Mouse (Mus musculus): Measurements from ENCODE around the gene Zfp385a. TPM values are rescaled to one million over a fixed set of nuclear protein-coding genes. Genes with fewer than 3 reads are reported as not detected.

The Zfp385a gene
- total and polyA plus RNA-seq, 3 experiments: 4.4 to 54.0 TPM; not detected in 1

GRCm38 (mm10) chr15:103308876-103309580 lies 30.9 kb downstream of the Zfp385a start:
- H3K9ac ChIP-seq (ENCODE audit: control insufficient read depth, low read depth, low read length, poor library complexity, severe bottlenecking): no peak overlapping the region
- H3K27me3 ChIP-seq (ENCODE audit: control insufficient read depth in 1 of 2, insufficient read depth in 2 of 2, low read length in 2 of 2): no peaks in the 10 kb centered on the region
- no peaks in the 10 kb centered on the region for H3K9me3 ChIP-seq (replicated peaks; ENCODE audit: insufficient read depth, low read length)
- no peak overlapping the region for H3K27ac ChIP-seq (ENCODE audit: control insufficient read depth, low read depth, low read length)
- no peak for DNase-seq (ENCODE audit: low read depth, low spot score)
- TF ChIP-seq TBP (IDR thresholded peaks at IDR 0.05; ENCODE audit: low read depth, low read length) (no peak), RCOR1 (IDR thresholded peaks at IDR 0.05; ENCODE audit: low read depth, low read length) (no peak), SMC3 (IDR thresholded peaks at IDR 0.05; ENCODE audit: low read depth, low read length) (no peak), MXI1 (IDR thresholded peaks at IDR 0.05; ENCODE audit: low read depth, low read length) (no peak)
- H3K4me1 ChIP-seq (ENCODE audit: control insufficient read depth in 1 of 2, insufficient read depth in 2 of 2, low read length in 2 of 2): peaks cover 0 to 3% of the 10 kb centered on the region in 2 experiments; a peak in 2 of 4 replicates
- H3K4me3 ChIP-seq (ENCODE audit: control insufficient read depth in 1 of 2, insufficient read depth in 1 of 2, low read depth in 2 of 2, low read length in 2 of 2): no peak overlapping the region
- H3K79me2 ChIP-seq (ENCODE audit: control insufficient read depth, insufficient read depth, low read length, poor library complexity): no peaks in the 10 kb centered on the region
- H3K36me3 ChIP-seq (ENCODE audit: control insufficient read depth in 1 of 2, insufficient read depth in 2 of 2, low read length in 2 of 2): peaks cover 0 to 3% of the 10 kb centered on the region in 2 experiments; a peak in 2 of 4 replicates

GRCm38 (mm10) chr15:103308056-103308875 lies 31.6 kb downstream of the Zfp385a start:
- H3K9ac ChIP-seq (ENCODE audit: control insufficient read depth, low read depth, low read length, poor library complexity, severe bottlenecking): no peak overlapping the region
- H3K36me3 ChIP-seq (ENCODE audit: control insufficient read depth in 1 of 2, insufficient read depth in 2 of 2, low read length in 2 of 2): peaks cover 0 to 3% of the 10 kb centered on the region in 2 experiments; a peak in 2 of 4 replicates
- no peak overlapping the region for H3K27ac ChIP-seq (ENCODE audit: control insufficient read depth, low read depth, low read length)
- H3K9me3 ChIP-seq (replicated peaks; ENCODE audit: insufficient read depth, low read length): no peaks in the 10 kb centered on the region
- no peak for DNase-seq (ENCODE audit: low read depth, low spot score)
- no peak for TF ChIP-seq UBTF (IDR thresholded peaks at IDR 0.05; ENCODE audit: borderline replicate concordance, insufficient read depth, low read depth, low read length)
- no peak overlapping the region for H3K4me3 ChIP-seq (ENCODE audit: control insufficient read depth in 1 of 2, insufficient read depth in 1 of 2, low read depth in 2 of 2, low read length in 2 of 2)
- peaks cover 0 to 3% of the 10 kb centered on the region in 2 experiments; a peak in 2 of 4 replicates for H3K4me1 ChIP-seq (ENCODE audit: control insufficient read depth in 1 of 2, insufficient read depth in 2 of 2, low read length in 2 of 2)
- H3K27me3 ChIP-seq (ENCODE audit: control insufficient read depth in 1 of 2, insufficient read depth in 2 of 2, low read length in 2 of 2): no peaks in the 10 kb centered on the region
- H3K79me2 ChIP-seq (ENCODE audit: control insufficient read depth, insufficient read depth, low read length, poor library complexity): no peaks in the 10 kb centered on the region

DNA sequence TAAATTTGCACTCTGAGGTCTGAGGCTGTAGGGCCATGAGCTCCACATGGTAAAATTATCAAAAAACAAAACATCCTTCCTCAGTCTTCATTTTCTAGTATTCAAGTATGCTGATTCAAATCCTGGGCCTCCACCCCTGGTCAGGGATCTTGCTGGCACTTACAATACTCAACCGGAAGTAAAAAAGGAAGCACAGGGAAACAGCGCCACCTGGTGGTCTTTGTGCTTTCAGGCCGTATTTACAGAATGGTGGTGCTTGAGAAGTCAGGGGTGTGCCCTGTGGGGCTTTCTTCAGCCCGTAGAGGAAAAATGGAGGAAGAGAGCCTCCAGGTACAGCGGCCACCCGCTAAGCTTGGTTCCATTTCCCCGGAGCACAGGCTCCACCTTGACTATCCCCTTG lies 32.8 kb downstream of the Zfp385a start:
- Histone ChIP-seq H3K9me3 (replicated peaks; ENCODE audit: insufficient read depth, low read length) (no peaks in the 10 kb centered on the region), H3K27me3 (ENCODE audit: control insufficient read depth in 1 of 2, insufficient read depth in 2 of 2, low read length in 2 of 2) (no peaks in the 10 kb centered on the region), H3K79me2 (ENCODE audit: control insufficient read depth, insufficient read depth, low read length, poor library complexity) (no peaks in the 10 kb centered on the region), H3K36me3 (ENCODE audit: control insufficient read depth in 1 of 2, insufficient read depth in 2 of 2, low read length in 2 of 2) (peaks cover 0 to 3% of the 10 kb centered on the region in 2 experiments; a peak in 2 of 4 replicates), H3K27ac (ENCODE audit: control insufficient read depth, low read depth, low read length) (no peak overlapping the region), H3K4me3 (ENCODE audit: control insufficient read depth in 1 of 2, insufficient read depth in 1 of 2, low read depth in 2 of 2, low read length in 2 of 2) (peak overlapping the region; percentile 7 to 33; a peak in 2 of 4 replicates), H3K4me1 (ENCODE audit: control insufficient read depth in 1 of 2, insufficient read depth in 2 of 2, low read length in 2 of 2) (peaks cover 0 to 3% of the 10 kb centered on the region in 2 experiments; a peak in 2 of 4 replicates), H3K9ac (ENCODE audit: control insufficient read depth, low read depth, low read length, poor library complexity, severe bottlenecking) (peak overlapping the region; percentile 40)
- peak; percentile 89 for TF ChIP-seq SMC3 (IDR thresholded peaks at IDR 0.05; ENCODE audit: low read depth, low read length)
- peak; percentile 56 to 91 (median 72) for TF ChIP-seq CTCF (IDR thresholded peaks at IDR 0.05 in 2 of 3, conservative IDR thresholded peaks at IDR 0.05 in 1 of 3; ENCODE audit: control insufficient read depth in 1 of 3, insufficient read depth in 1 of 3, low read depth in 2 of 3, low read length in 3 of 3, poor library complexity in 1 of 3, severe bottlenecking in 1 of 3)
- peak; percentile 72 for TF ChIP-seq ELF1 (IDR thresholded peaks at IDR 0.05; ENCODE audit: low read depth, low read length)
- TF ChIP-seq POLR2A (IDR thresholded peaks at IDR 0.05; ENCODE audit: control insufficient read depth in 1 of 2, insufficient read depth in 1 of 2, low read depth in 1 of 2, low read length in 2 of 2, poor library complexity in 1 of 2): no peak
- peak; percentile 29; the same call in 1 of the 2 replicates for TF ChIP-seq SIN3A (IDR thresholded peaks at IDR 0.05; ENCODE audit: low read length)
- peak; percentile 85 for TF ChIP-seq RAD21 (IDR thresholded peaks at IDR 0.05; ENCODE audit: low read depth, low read length)
- no peak for TF ChIP-seq POLR2AphosphoS2 (IDR thresholded peaks at IDR 0.05; ENCODE audit: low read length)
- no peak for TF ChIP-seq E2F4 (IDR thresholded peaks at IDR 0.05; ENCODE audit: borderline replicate concordance, low read depth, low read length)
- peak; percentile 79 for TF ChIP-seq ZC3H11A (IDR thresholded peaks at IDR 0.05; ENCODE audit: low read depth, low read length)
- TF ChIP-seq HCFC1 (IDR thresholded peaks at IDR 0.05; ENCODE audit: low read depth, low read length): peak; percentile 35; the same call in 1 of the 2 replicates
- DNase-seq (ENCODE audit: low read depth, low spot score): peak; percentile 88

All from MEL (cell line).